Mouse (Mus musculus): ENCODE measurements around the gene Srgap2. TPM values are rescaled to one million over a fixed set of nuclear protein-coding genes. Genes with fewer than 3 reads are reported as not detected.

The Srgap2 gene
- total and polyA plus RNA-seq, 3 experiments = 15.2 to 22.2 (median 21.8) TPM

DNA sequence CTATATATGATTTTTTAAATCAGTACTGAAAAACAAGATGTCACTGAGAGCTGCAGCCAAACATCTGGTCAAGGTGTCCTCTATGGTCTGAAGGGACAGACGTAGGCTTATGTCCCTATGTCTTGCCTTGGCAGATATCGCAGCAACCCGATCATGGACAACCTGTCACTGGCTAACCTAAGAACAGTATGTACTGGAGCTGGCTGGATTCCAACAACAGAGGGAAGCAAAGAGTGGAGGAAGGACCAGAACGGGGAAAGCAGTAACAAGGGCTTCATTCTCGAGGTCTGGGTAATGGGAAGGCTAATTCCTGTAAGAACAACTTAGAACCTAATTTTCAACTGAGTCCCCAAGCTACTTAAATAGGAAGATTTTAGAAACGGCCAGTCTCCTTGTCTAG, 238.2 kb downstream of the Srgap2 start:
- DNase-seq = no peak

GRCm38 (mm10) chr1:131287267-131287666, 239.9 kb downstream of the Srgap2 start:
- DNase-seq = no peak

GRCm38 (mm10) chr1:131286803-131287202, 240.3 kb downstream of the Srgap2 start:
- no peak for DNase-seq

DNA sequence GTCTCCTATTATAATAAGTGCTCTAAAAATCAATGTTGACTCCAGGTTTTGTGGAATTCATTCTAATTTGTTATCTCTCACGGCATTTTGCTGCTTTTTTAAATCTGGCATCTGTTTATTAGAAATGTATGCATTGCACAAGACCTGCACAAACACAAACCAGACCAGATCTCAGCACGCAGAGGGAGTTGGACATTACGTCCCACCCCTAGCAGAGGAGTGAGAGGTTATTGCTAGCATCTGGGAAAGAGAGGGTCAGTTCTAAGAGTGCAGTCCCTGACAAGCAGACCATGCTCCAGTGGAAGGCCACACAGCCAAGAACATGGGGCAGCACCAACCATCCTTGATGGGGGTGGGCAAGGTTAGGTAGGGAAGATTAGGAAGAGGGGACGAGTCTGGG, 242.5 kb downstream of the Srgap2 start:
- DNase-seq = no peak

DNA sequence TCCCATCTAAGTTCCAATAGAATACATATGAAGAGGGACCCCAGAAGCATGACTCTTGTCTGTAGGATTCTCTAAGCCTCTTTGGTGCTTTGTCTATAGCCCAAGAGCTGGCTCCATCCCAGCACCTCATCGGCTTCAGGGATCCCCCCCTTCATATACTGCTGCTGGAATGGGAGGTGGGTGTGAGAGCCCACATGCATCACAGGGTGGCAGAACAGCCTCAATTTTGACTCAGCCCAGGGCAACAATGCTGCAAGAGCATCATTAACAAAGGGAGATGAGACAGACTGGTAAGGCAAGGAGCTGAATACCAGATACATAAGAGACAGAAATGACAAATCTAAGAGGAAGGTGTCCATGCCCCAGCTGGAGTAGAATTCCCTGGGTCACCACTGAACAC, 243.0 kb downstream of the Srgap2 start:
- no peak for DNase-seq

DNA sequence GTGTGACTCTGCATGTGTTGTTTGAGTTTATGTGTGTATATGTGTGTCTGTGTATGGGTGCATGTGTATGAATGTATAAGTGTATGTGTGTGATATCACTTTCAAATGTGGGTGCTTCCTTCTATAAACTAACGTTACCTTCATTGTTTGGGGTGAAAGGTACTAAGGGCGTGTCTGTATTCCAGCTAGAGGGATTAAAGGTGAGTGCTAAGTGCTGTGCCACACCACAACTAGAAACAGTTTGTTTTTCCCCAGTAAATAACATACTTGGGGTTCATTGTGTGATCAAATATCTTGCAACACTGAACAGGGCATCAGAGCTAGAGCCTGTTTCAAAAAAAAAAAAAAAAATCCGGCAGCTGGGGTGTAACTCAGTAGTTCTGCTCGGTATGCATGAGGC, 245.4 kb downstream of the Srgap2 start:
- DNase-seq = no peak

GRCm38 (mm10) chr1:131280280-131280679, 246.9 kb downstream of the Srgap2 start:
- no peak for DNase-seq

DNA sequence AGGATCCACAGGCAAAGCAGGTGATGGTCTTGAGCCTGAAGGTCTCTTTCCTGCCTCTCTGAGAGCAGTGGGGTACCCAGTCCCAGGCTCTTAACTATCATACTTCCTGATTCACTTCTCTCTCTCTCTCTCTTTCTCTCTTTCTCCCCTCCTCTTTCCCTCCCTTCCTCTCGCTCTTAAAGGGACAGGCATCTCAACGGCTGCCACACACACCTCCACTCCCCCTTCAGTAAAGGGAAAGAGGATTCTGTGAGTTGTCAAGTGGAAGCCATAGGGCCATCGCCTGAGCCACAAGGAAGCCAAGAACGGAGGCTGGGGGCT, 247.7 kb downstream of the Srgap2 start, which contains the start of gene Ikbke:
TSS of gene Ikbke (minus strand) at position 151 of the 321 bp plus-strand sequence.
- DNase-seq = no peak

- peak; percentile 55 for DNase-seq
Observed at GRCm38 (mm10) chr1:131278606-131279455, 248.3 kb downstream of the Srgap2 start.

GRCm38 (mm10) chr1:131276831-131277230, 250.3 kb downstream of the Srgap2 start:
- peak; percentile 61 for DNase-seq

- peak; percentile 35 for DNase-seq
Observed at GRCm38 (mm10) chr1:131275577-131275976, 251.6 kb downstream of the Srgap2 start.

DNA sequence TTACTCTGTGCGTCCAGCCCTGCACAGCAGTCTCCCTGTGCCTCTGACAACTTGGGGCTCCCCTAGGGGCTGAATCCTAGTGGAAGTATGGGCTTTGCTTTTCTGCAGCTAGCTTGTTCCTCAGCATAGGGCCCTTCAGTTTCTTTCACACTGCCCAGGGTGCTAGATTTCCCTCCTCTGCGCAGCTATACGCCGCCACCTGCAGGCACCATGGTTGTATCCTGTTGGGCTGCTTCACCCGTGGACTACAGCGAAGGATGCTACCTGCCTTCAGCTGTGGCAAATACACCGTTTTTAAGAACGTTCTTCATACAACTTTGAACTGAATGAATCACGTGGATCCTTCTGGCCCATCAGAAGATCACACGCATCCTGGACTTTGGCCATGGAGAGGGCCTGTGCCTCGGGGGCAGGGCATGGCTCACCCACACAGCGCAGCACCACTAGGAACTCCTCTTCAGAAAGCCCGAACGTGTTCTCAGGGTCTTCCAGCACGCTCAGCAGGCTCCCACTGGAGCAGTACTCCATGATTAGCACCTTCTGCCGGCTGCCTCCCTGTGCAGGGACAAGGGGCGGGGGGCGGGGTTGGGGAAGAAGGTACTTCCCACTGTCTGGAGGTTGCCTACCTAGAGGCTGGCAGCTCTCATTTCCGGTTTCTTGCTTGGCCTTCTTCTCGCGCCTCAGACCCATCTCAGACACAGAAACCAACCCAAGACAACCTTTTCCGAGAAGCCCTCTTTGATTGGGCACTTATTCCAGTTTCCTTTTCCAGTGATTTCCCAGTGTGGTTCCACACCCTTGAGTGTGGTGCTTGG, 252.2 kb downstream of the Srgap2 start:
- peak; percentile 50 for DNase-seq

DNA sequence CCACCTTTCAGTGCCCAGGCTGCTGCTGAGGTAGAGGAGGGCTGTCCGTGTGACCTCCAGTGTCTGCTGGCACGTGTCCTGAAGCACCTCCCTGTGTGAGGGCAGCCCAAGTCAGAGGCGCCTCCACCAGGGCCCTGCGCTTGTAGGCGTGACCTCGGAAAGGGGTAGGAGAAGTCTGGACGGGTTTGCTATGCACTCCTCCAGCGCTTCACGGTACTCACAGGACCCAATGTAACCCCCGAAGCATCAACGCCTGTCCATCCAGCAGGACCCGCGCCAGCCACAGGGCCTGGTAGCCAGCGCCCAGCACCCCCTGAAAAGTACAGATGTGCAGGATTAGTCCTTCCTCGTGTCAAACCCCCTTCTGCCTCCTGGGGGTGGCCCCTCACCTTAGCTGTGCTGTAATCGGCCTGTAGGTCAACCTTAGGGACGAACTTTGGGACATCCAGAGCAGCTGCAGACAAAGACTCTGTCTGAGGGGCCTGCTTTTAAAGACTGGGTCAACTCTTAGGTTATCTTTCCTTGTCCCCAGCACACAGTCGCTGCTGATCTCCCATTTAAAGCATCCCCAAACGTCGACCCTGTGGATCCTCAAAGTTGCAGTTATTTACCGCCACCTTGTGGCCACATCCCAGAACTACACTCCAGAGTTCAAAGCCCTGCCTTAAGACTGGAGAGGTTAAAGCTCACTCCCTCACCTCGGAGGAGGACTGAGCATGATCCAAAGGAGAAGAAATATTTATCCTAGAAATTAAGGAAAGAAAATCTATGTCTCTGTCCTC, 257.2 kb downstream of the Srgap2 start:
- peak; percentile 56 for DNase-seq

DNA sequence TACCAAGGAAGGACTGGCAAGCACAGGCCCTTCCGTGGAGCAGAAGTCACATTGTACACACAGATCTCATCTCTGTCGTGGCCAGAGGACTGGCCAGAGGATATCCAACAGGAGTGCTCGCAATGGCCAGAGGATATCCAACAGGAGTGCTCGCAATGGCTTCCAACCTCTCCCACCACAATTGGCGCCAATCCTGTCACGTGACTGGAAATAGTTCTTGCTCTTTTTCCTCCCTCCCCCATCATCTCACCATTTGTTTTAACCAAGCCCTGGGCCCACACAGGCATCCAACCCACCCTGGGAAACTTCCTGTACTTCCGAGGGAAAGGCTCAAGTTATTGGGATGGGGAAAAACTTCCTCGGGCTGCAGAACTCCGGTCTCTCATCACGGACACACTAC, 258.4 kb downstream of the Srgap2 start:
- no peak for DNase-seq

- no peak for DNase-seq
Observed at GRCm38 (mm10) chr1:131263905-131264304, 263.2 kb downstream of the Srgap2 start.

GRCm38 (mm10) chr1:131260309-131260656, 266.9 kb downstream of the Srgap2 start:
- peak; percentile 59 for DNase-seq

DNA sequence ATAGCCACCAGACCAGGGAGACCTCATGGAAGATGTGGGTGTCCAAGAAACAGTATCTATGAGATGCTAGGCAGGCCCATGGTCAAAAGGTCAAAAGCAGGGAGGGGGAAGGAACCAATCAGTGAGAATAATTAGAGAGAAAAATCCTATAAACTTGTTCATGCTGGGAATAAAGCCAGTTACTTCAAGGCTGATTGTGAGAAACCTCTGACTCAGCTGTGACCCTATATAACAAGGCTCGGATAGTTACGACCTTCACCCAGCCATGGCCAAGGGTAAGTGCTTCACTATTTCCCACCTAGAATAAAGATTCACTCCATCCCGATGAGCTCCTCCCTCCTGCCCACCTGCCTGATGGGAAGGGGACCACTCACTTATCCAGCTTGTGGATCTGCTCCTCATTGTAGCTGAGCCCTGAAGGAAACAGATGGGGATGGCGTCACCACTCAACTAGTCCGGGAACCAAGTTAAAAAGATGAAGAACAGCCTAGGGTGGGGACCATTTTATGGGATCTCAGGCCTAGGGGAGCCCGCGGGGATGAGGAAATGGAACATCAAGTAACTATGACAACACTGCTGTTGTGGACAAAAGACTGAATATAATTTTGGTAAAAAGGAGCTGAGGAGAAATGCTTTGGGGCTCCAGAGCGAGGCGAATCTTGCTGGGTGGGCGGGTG, 267.4 kb downstream of the Srgap2 start:
- peak; percentile 62 for DNase-seq

GRCm38 (mm10) chr1:131257288-131257687, 269.9 kb downstream of the Srgap2 start:
- DNase-seq = no peak

- peak; percentile 48 for DNase-seq
Observed at GRCm38 (mm10) chr1:131252516-131253250, 274.5 kb downstream of the Srgap2 start.

- DNase-seq = peak; percentile 74
Observed at GRCm38 (mm10) chr1:131246433-131247395, 280.4 kb downstream of the Srgap2 start.

All from adrenal gland, adult 2 months (tissue).